Mouse (Mus musculus) intestine, embryonic 16.5 days (tissue): ENCODE measurements around the gene Itprid2. TPM values are rescaled to one million over a fixed set of nuclear protein-coding genes. Genes with fewer than 3 reads are reported as not detected.

Experiments
- ATAC-seq: fragments of 200-750 bp; cut with Nextera tagmentation; 2 replicates; pipeline ENCODE4 v1.8.0; 2017; ENCODE audit warnings: moderate TSS enrichment, moderate library complexity
- H3K27ac ChIP-seq: fragments of 300-500 bp; sonication (generic); 2 replicates; pipeline ENCODE4 v1.5.1; 2014; ENCODE audit warnings: mild to moderate bottlenecking, low read length
- H3K27me3 ChIP-seq: fragments of 300-500 bp; sonication (generic); replicated peaks from 2 replicates; pipeline ENCODE4 v1.6.1; 2014; ENCODE audit warnings: low read length, control low read depth, mixed read lengths; ENCODE audit not compliant: control insufficient read depth, insufficient read depth
- H3K36me3 ChIP-seq: fragments of 300-500 bp; sonication (generic); 2 replicates; pipeline ENCODE4 v1.6.1; 2014; ENCODE audit warnings: low read length, control low read depth; ENCODE audit not compliant: control insufficient read depth, insufficient read depth
- H3K4me1 ChIP-seq: fragments of 300-500 bp; sonication (generic); 2 replicates; pipeline ENCODE4 v1.6.1; 2014; ENCODE audit warnings: low read length, control low read depth, mixed read lengths; ENCODE audit not compliant: control insufficient read depth, insufficient read depth
- H3K4me2 ChIP-seq: fragments of 300-500 bp; sonication (generic); 2 replicates; pipeline ENCODE4 v1.6.1; 2014; ENCODE audit warnings: low read depth, low read length, control low read depth
- H3K4me3 ChIP-seq: fragments of 300-500 bp; sonication (generic); 2 replicates; pipeline ENCODE4 v1.5.1; 2014; ENCODE audit warnings: mild to moderate bottlenecking, low read length
- H3K9ac ChIP-seq: fragments of 300-500 bp; sonication (generic); 2 replicates; pipeline ENCODE4 v1.6.1; 2014; ENCODE audit warnings: low read depth, low read length
- H3K9me3 ChIP-seq: fragments of 300-500 bp; sonication (generic); 2 replicates; pipeline ENCODE4 v1.6.1; 2016; ENCODE audit warnings: low read length, control low read depth; ENCODE audit not compliant: control insufficient read depth
- WGBS: fragments of 180-500 bp; shearing (Covaris S2); extraction: QIAGEN DNeasy Blood & Tissue Kit; methylation state at CpG from one replicate; pipeline ENCODE4 v1.1.7; 2014; 5-methylcytosine and 5-hydroxymethylcytosine counted together
- polyA plus RNA-seq: library from polyadenylated mRNA; unstranded; fragments of >200 nt; fragmentation: Nextera tagmentation; extraction: Ambion mirVana; gene quantifications from 2 replicates; pipeline ENCODE4 v1.2.1, GENCODE M21; 2015

Itprid2 gene
- polyA plus RNA-seq, 1 experiment from 2014 or later: 15.5 TPM

GRCm38 (mm10) chr2:79717846-79718245 lies 82.7 kb downstream of the Itprid2 start:
- H3K27me3 ChIP-seq: no peaks in the 10 kb centered on the region
- no peaks in the 10 kb centered on the region for H3K4me1 ChIP-seq
- no peak overlapping the region for H3K9ac ChIP-seq
- ATAC-seq: no peak
- H3K4me2 ChIP-seq: no peak overlapping the region
- no peak overlapping the region for H3K27ac ChIP-seq
- H3K9me3 ChIP-seq: no peaks in the 10 kb centered on the region
- no peaks in the 10 kb centered on the region for H3K36me3 ChIP-seq
- no peak overlapping the region for H3K4me3 ChIP-seq

DNA sequence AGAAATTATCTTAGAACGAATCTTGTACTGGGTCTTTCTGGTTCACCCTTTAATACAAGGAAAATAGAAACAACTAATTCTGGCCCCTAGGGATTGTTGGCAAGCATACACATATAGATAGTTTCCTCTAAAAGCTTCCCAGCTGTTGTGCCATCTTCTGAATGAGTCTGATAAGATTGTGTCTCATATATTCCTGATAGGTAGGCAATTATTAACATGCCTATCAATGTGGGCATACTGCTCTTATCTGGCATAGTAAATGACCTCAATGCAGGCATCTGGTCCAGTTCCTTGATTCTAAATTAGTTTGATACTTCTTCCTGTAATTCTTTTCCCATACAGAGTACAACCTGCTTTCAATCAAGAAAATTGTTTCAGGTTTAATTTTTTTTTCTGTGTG lies 87.3 kb downstream of the Itprid2 start:
- Histone ChIP-seq H3K36me3 (no peaks in the 10 kb centered on the region), H3K27me3 (no peaks in the 10 kb centered on the region), H3K27ac (no peak overlapping the region), H3K9me3 (no peaks in the 10 kb centered on the region), H3K9ac (no peak overlapping the region), H3K4me3 (no peak overlapping the region), H3K4me1 (no peaks in the 10 kb centered on the region), H3K4me2 (no peak overlapping the region)
- 71% methylated on average over 1 of the region's 1 CpGs for WGBS
- no peak for ATAC-seq

Other genes with a start within 250 kb of the Itprid2 start
- gene Neurod1, start 178.6 kb upstream of the Itprid2 start, polyA plus RNA-seq: 2.9 and 3.2 TPM in 2 replicates
- 0.94 and 1.1 TPM in 2 replicates for gene Cerkl, start 178.6 kb upstream of the Itprid2 start, polyA plus RNA-seq
- gene Ppp1r1c, start 72.4 kb downstream of the Itprid2 start, polyA plus RNA-seq: not detected in 2 replicates